Mouse (Mus musculus) limb, embryonic 12.5 days (tissue): ENCODE data around the gene Orai1. TPM values are rescaled to one million over a fixed set of nuclear protein-coding genes. Genes with fewer than 3 reads are reported as not detected.

ENCODE experiments used
- ATAC-seq: fragments of 200-750 bp; cut with Nextera tagmentation; 2 replicates; pipeline ENCODE4 v1.8.0; 2017; ENCODE audit warnings: low read depth, moderate TSS enrichment; ENCODE audit not compliant: insufficient number of reproducible peaks, insufficient read depth, low FRiP score, low TSS enrichment
- H3K27ac ChIP-seq: fragments of 300-500 bp; sonication (generic); 2 replicates; pipeline ENCODE4 v1.5.1; 2016; ENCODE audit warnings: mild to moderate bottlenecking, moderate library complexity
- H3K27me3 ChIP-seq: fragments of 300-500 bp; sonication (generic); 2 replicates; pipeline ENCODE4 v1.6.1; 2016; ENCODE audit warnings: mild to moderate bottlenecking, moderate library complexity
- H3K36me3 ChIP-seq: fragments of 300-500 bp; sonication (generic); 2 replicates; pipeline ENCODE4 v1.6.1; 2016; ENCODE audit warnings: mild to moderate bottlenecking, moderate library complexity
- H3K4me1 ChIP-seq: fragments of 300-500 bp; sonication (generic); replicated peaks from 2 replicates; pipeline ENCODE4 v1.6.1; 2016
- H3K4me2 ChIP-seq: fragments of 300-500 bp; sonication (generic); 2 replicates; pipeline ENCODE4 v1.6.1; 2016; ENCODE audit warnings: mild to moderate bottlenecking, moderate library complexity
- H3K4me3 ChIP-seq: fragments of 300-500 bp; sonication (generic); replicated peaks from 2 replicates; pipeline ENCODE4 v1.5.1; 2016; ENCODE audit warnings: mild to moderate bottlenecking
- H3K9ac ChIP-seq: fragments of 300-500 bp; sonication (generic); replicated peaks from 2 replicates; pipeline ENCODE4 v1.6.1; 2016; ENCODE audit warnings: mild to moderate bottlenecking, moderate library complexity
- H3K9me3 ChIP-seq: fragments of 300-500 bp; sonication (generic); 2 replicates; pipeline ENCODE4 v1.6.1; 2016; ENCODE audit warnings: mild to moderate bottlenecking, moderate library complexity
- WGBS: fragments of 180-500 bp; shearing (Covaris S2); methylation state at CpG from one replicate; pipeline ENCODE4 v1.1.7; 2016; 5-methylcytosine and 5-hydroxymethylcytosine counted together
- polyA plus RNA-seq: library from polyadenylated mRNA; unstranded; fragments of >200 nt; fragmentation: Nextera tagmentation; extraction: Ambion mirVana; gene quantifications from 2 replicates; pipeline ENCODE4 v1.2.1, GENCODE M21; 2016

Orai1 gene
- polyA plus RNA-seq, 1 experiment from 2014 or later, result 14.6 TPM

DNA sequence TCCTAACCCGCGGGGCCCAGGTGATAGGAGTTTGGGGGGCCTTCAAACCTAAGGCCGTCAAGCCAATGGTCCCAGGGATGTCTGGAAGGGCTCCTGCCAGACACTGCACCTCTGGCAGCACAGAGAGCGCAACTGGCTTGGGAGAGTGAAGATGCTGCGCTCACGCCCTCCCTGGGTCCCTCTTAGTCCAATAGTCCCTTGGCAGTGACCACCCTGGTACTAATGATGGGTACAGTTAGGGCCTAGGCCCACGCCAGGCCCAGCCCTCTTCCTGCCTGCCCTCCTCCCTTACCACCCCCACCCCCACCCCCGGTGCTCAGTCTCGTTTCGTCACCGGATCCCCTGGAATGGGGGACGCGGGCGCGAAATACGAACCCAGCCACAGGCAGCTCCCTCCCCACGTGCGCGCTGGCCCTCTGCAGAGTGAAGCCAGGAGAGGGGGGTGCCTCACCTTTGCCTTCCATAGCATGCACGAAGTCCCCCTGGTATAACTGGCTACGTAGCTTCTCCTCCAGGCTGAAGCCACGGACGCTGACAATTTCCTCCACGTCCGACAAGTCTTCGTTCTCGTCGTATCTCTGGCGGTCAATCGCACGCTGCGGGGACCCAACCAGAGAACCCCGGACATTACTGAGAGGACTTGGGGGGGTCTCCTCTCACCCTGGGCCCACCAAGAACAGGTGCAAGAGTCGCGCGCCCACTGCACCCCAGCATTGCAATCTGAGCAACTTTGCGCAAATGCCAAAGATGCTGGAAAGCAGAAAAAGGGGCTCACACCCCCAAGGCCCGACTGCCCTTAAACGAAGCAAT is 27.5 kb upstream of the Orai1 start:
- WGBS, result 1% methylated on average over 39 of the region's 39 CpGs
- peak overlapping the region; percentile 92; the same call in 1 of the 2 replicates for H3K27ac ChIP-seq
- ATAC-seq, result peak; percentile 44; the same call in 1 of the 2 replicates

DNA sequence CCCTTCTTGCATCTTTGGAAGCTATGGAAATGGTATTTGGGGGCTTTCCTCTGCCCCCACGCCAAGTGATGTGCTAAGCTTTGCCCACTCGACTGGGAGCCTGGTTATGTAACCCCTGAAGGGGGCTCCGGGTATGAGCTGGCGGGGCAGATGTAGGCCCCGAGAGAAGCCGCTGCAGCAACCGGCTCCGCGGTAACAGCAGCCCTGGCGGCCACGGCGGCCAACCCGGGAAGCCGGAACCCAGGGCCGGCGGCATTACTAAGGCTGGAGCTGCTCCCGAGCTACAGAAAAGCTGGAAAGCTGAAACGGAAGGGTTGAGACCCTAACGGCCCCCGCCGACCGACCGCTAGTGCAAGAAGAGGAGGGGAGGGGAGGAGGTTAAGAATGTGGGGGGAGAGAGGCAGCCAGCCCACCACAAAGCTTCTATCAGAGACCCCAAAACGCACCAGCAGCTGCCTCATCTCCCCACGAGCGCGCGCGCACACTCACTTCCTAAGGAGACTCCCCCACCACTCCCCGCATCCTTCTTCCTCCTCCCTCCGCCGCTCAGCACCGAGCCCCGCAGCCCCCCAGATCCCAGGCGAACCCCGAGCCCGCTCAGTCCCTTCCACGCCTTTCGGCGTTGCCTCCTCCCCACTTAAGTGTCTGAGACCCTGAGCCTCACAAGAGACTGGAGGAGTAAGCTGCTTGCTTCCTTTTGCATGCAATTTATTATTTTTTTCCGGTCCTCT is 26.7 kb upstream of the Orai1 start:
- WGBS, result 1% methylated on average over 41 of the region's 41 CpGs
- ATAC-seq, result 0 out of 2 replicates have a peak, but pooled peaks have one; percentile 15
- Histone ChIP-seq H3K36me3 (peaks cover 9% of the 10 kb centered on the region; the same call in 1 of the 2 replicates), H3K27me3 (no peaks in the 10 kb centered on the region), H3K4me1 (peaks cover 55% of the 10 kb centered on the region), H3K4me2 (peak overlapping the region; percentile 99), H3K9ac (peak overlapping the region; percentile 76), H3K4me3 (peak overlapping the region; percentile 71), H3K9me3 (no peaks in the 10 kb centered on the region), H3K27ac (peak overlapping the region; percentile 92)

More for the DNA sequence above, 27.5 kb upstream of the Orai1 start:
- H3K27me3 ChIP-seq, result no peaks in the 10 kb centered on the region
- peak overlapping the region; percentile 76 for H3K9ac ChIP-seq
- peaks cover 9% of the 10 kb centered on the region; the same call in 1 of the 2 replicates for H3K36me3 ChIP-seq
- peak overlapping the region; percentile 71 for H3K4me3 ChIP-seq
- H3K4me2 ChIP-seq, result peak overlapping the region; percentile 99
- H3K9me3 ChIP-seq, result no peaks in the 10 kb centered on the region
- H3K4me1 ChIP-seq, result peaks cover 53% of the 10 kb centered on the region

DNA sequence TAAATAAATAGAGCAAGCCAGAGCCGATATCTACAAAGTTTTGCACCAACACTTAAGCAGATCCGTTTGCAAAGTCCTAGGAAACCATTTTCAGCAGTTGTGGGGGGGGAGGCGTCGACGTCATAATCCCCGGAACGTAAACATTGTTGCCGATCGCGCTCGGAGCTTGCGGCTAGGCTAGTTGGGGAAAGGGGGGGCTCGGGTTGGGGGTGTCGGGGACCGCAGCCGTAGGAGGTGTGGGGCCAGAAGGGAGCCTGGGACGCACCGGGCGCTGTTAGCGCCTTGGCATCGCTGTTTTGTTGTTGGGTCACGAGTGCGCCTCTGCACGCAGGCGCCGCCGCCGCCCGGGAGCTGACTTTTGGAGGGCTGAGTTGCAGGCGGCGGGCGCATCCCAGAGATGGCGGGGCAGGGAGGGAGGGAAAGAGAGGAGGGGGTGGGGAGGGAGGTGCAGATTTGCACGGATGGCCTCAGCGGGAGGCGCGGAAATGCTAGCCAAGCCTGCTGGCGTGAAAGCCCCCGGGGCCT is 25.8 kb upstream of the Orai1 start:
- peaks cover 3% of the 10 kb centered on the region; the same call in 1 of the 2 replicates for H3K36me3 ChIP-seq
- peak overlapping the region; percentile 76 for H3K9ac ChIP-seq
- WGBS, result 2% methylated on average over 32 of the region's 39 CpGs
- peaks cover 59% of the 10 kb centered on the region for H3K4me1 ChIP-seq
- peak overlapping the region; percentile 92 for H3K27ac ChIP-seq
- H3K9me3 ChIP-seq, result no peaks in the 10 kb centered on the region
- peak overlapping the region; percentile 71 for H3K4me3 ChIP-seq
- ATAC-seq, result peak; percentile 23; the same call in 1 of the 2 replicates
- H3K4me2 ChIP-seq, result peak overlapping the region; percentile 99
- no peaks in the 10 kb centered on the region for H3K27me3 ChIP-seq

GRCm38 (mm10) chr5:122989551-122990330 is 25.1 kb upstream of the Orai1 start, which contains the start of gene Kdm2b:
Kdm2b (minus strand) TSS chr5:122989823.
- H3K4me2 ChIP-seq, result peak within 1 kb of the TSS; percentile 99
- H3K36me3 ChIP-seq, result no peaks in the 10 kb centered on the region
- peak; percentile 40; the same call in 1 of the 2 replicates for ATAC-seq
- WGBS, result 3% methylated on average over 15 of the region's 15 CpGs
- peaks cover 61% of the 10 kb centered on the region for H3K4me1 ChIP-seq
- no peaks in the 10 kb centered on the region for H3K9me3 ChIP-seq
- peak within 1 kb of the TSS; percentile 92 for H3K27ac ChIP-seq
- peak within 1 kb of the TSS; percentile 76 for H3K9ac ChIP-seq
- peak within 1 kb of the TSS; percentile 71 for H3K4me3 ChIP-seq
- H3K27me3 ChIP-seq, result no peaks in the 10 kb centered on the region

GRCm38 (mm10) chr5:122990411-122991160 is 24.3 kb upstream of the Orai1 start:
- no peak for ATAC-seq
- Histone ChIP-seq H3K9me3 (no peaks in the 10 kb centered on the region), H3K9ac (peak overlapping the region; percentile 76), H3K36me3 (no peaks in the 10 kb centered on the region), H3K4me3 (peak overlapping the region; percentile 71), H3K27ac (peak overlapping the region; percentile 92; the same call in 1 of the 2 replicates), H3K27me3 (no peaks in the 10 kb centered on the region), H3K4me2 (peak overlapping the region; percentile 99), H3K4me1 (peaks cover 65% of the 10 kb centered on the region)
- 8% methylated on average over 16 of the region's 16 CpGs for WGBS

- Histone ChIP-seq H3K27me3 (no peaks in the 10 kb centered on the region), H3K4me2 (peak overlapping the region; percentile 99), H3K4me3 (peak overlapping the region; percentile 71), H3K27ac (no peak overlapping the region; the same call in 1 of the 2 replicates), H3K4me1 (peaks cover 57% of the 10 kb centered on the region), H3K9me3 (no peaks in the 10 kb centered on the region), H3K36me3 (no peaks in the 10 kb centered on the region), H3K9ac (peak overlapping the region; percentile 37)
- 28% methylated on average over 5 of the region's 5 CpGs for WGBS
- no peak for ATAC-seq
These were observed 23.4 kb upstream of the Orai1 start for GRCm38 (mm10) chr5:122991350-122992004.

GRCm38 (mm10) chr5:122993811-122994210 is 21.1 kb upstream of the Orai1 start:
- H3K4me1 ChIP-seq, result peaks cover 41% of the 10 kb centered on the region
- 23% methylated on average over 2 of the region's 2 CpGs for WGBS
- no peak overlapping the region for H3K9ac ChIP-seq
- H3K27ac ChIP-seq, result peak overlapping the region; percentile 85
- no peak for ATAC-seq
- H3K27me3 ChIP-seq, result no peaks in the 10 kb centered on the region
- H3K4me2 ChIP-seq, result peak overlapping the region; percentile 42
- H3K4me3 ChIP-seq, result 0 out of 2 replicates have a peak overlapping the region, but pooled peaks have one; percentile 5
- H3K9me3 ChIP-seq, result no peaks in the 10 kb centered on the region
- peaks cover 6% of the 10 kb centered on the region; the same call in 1 of the 2 replicates for H3K36me3 ChIP-seq

- ATAC-seq, result peak; percentile 89
- Histone ChIP-seq H3K4me3 (0 out of 2 replicates have a peak overlapping the region, but pooled peaks have one; percentile 6), H3K4me2 (peak overlapping the region; percentile 42), H3K27me3 (no peaks in the 10 kb centered on the region), H3K27ac (peak overlapping the region; percentile 85), H3K9ac (no peak overlapping the region), H3K36me3 (peaks cover 7% of the 10 kb centered on the region; the same call in 1 of the 2 replicates), H3K4me1 (peaks cover 41% of the 10 kb centered on the region), H3K9me3 (no peaks in the 10 kb centered on the region)
- WGBS, result 6% methylated on average over 5 of the region's 5 CpGs
These were observed 20.5 kb upstream of the Orai1 start for GRCm38 (mm10) chr5:122994303-122994846.

DNA sequence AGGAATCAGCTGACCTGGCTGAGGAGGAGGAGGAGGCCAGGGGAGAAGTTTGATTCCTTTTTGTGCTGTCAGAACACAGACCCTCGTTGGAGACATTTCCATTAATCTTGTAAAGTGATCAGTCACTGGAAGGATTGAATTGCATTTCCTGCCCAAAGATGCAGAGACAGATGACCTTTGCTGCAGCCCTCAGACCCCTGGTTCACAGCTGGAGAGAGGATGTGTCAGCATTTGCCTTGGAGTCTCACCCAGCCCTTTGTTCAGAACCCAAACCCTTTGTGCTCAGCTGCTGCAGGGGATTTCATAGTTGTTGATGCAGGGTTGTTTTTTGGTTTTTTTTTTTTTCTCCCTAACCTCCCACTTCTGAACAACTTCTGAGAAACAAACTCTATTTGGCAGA is 20.0 kb upstream of the Orai1 start:
- Histone ChIP-seq H3K4me3 (0 out of 2 replicates have a peak overlapping the region, but pooled peaks have one; percentile 6), H3K9ac (no peak overlapping the region), H3K27me3 (no peaks in the 10 kb centered on the region), H3K27ac (peak overlapping the region; percentile 69; the same call in 1 of the 2 replicates), H3K36me3 (peaks cover 7% of the 10 kb centered on the region; the same call in 1 of the 2 replicates), H3K4me2 (peak overlapping the region; percentile 36), H3K9me3 (no peaks in the 10 kb centered on the region), H3K4me1 (peaks cover 38% of the 10 kb centered on the region)
- ATAC-seq, result no peak
- WGBS, result 0% methylated on average over 1 of the region's 1 CpGs
